Mouse (Mus musculus) thymus, adult 2 months (tissue): ENCODE measurements around the gene Lce1i.
"Not testable (repeated sequence)": the region's sequence is repeated elsewhere in the genome, so short reads cannot be mapped to it uniquely, and the experiment has no call there.

Experiments
- CTCF ChIP-seq: fragments of 200-500 bp; IDR thresholded peaks from 2 replicates; pipeline ENCODE4 v1.5.1; 2012; ENCODE audit warnings: mild to moderate bottlenecking, control low read depth, low read length, moderate library complexity, borderline replicate concordance; ENCODE audit not compliant: control insufficient read depth, poor library complexity, insufficient read depth; ENCODE audit errors: extremely low read depth
- POLR2A ChIP-seq: fragments of 200-500 bp; IDR thresholded peaks from 2 replicates; pipeline ENCODE4 v1.6.1; 2012; ENCODE audit warnings: mild to moderate bottlenecking, low read length, control low read depth, moderate library complexity; ENCODE audit not compliant: control insufficient read depth, poor library complexity, insufficient read depth; ENCODE audit errors: extremely low read depth

DNA sequence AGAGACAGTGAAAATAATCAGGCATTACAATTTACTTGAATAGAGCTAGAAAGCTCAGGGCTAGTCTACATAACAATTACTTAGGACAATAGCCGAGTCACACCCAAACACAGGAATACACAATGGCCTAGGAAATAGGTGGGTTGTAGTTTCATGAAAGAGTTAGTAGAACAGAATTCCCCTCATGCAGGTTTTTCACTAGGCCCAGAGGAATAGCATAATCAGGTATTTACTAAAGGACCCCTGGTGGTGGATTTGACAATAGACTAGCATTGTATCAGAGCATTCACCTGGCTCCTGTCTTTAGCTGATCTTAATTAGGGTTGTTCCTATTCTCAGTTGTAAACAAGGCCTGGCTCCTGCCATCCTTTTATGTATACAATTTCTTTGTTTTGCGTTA is 37.3 kb upstream of the Lce1i start:
- TF ChIP-seq CTCF, POLR2A: not testable (repeated sequence)
